Mouse (Mus musculus) lung, postnatal 0 days (tissue): ENCODE data around the gene Wfdc3.

Experiments
- CTCF ChIP-seq: IDR thresholded peaks from 2 replicates; pipeline ENCODE4 v1.5.1; 2016; ENCODE audit warnings: antibody characterized with exemption, mild to moderate bottlenecking
- EP300 ChIP-seq: IDR thresholded peaks from 2 replicates; pipeline ENCODE4 v1.6.1; 2016; ENCODE audit warnings: antibody characterized with exemption, mild to moderate bottlenecking, control low read depth

DNA sequence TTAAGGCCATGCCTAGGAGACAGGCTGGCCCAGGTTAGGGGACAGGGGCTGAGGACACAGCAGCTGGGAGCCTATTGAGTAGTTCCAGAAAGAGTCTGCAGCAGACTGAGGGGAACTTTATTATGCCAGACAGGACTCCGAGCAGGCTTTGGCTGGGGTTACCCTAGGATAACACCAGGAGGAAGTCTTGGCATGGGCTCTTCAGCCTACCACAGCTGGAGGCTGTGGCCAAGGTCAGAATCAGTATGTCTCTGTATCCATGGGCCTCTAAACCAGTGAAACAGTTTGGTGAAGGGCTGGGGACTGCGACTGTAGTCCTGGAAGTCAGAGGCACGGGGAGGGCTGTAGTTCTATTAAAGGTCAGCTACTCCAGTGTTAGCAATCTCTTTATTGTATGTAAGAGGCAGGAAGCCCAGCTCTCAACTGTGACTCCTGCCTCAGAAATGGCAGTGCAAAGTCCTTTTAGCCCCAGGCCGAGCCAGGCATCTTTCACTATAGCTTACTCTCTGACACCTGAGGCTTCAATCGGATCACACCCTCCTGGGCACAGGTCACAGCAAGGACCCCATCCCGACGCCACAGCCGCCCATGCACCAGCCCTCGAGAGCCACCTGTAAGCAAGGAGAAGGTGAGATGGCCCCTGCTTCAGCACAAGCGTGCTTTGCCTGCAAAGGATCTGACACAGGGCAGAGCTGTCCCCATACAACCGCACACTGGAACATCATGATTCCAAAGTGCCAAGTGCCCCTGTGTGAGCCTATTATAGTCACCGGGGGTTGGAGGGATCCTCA is 46.9 kb upstream of the Wfdc3 start:
- TF ChIP-seq EP300 (no peak), CTCF (no peak)
